Mouse (Mus musculus) cortical plate, adult 2 months (tissue): ENCODE measurements around the gene Tec.

Source experiments
- CTCF ChIP-seq: fragments of 200-500 bp; IDR thresholded peaks from 2 replicates; pipeline ENCODE4 v1.5.1; 2011; ENCODE audit warnings: mild to moderate bottlenecking, control low read depth, low read length; ENCODE audit not compliant: insufficient read depth; ENCODE audit errors: extremely low read depth
- POLR2A ChIP-seq: fragments of 200-500 bp; IDR thresholded peaks from 2 replicates; pipeline ENCODE4 v1.6.1; 2011; ENCODE audit warnings: mild to moderate bottlenecking, low read length, control low read depth; ENCODE audit not compliant: insufficient read depth; ENCODE audit errors: extremely low read depth

GRCm38 (mm10) chr5:72755941-72756340 lies 112.3 kb downstream of the Tec start:
- no peak for TF ChIP-seq CTCF
- TF ChIP-seq POLR2A, result no peak
